Mouse (Mus musculus): ENCODE data around the gene Ak9. TPM values are rescaled to one million over a fixed set of nuclear protein-coding genes. Genes with fewer than 3 reads are reported as not detected.

The Ak9 gene
- polyA plus RNA-seq, 1 experiment from 2014 or later: not detected

- WGBS: 87% methylated on average over 3 of the region's 3 CpGs
- DNase-seq (ENCODE audit: low spot score) (no peak), ATAC-seq (replicated peaks; ENCODE audit: insufficient number of reproducible peaks, low FRiP score, low TSS enrichment, low read depth) (no peak)
- no peak overlapping the region for H3K4me2 ChIP-seq (ENCODE audit: low read depth, low read length)
- no peaks in the 10 kb centered on the region for H3K4me1 ChIP-seq (ENCODE audit: control insufficient read depth, insufficient read depth, low read length)
- no peak overlapping the region for H3K27ac ChIP-seq (replicated peaks; ENCODE audit: low read depth, low read length)
- no peaks in the 10 kb centered on the region for H3K36me3 ChIP-seq (replicated peaks; ENCODE audit: control insufficient read depth, insufficient read depth, low read depth, low read length)
- no peaks in the 10 kb centered on the region for H3K27me3 ChIP-seq (ENCODE audit: control insufficient read depth, insufficient read depth, low read length)
- H3K9me3 ChIP-seq (replicated peaks; ENCODE audit: control insufficient read depth, low read length): no peaks in the 10 kb centered on the region
- no peak overlapping the region for H3K9ac ChIP-seq (replicated peaks; ENCODE audit: low read length)
- H3K4me3 ChIP-seq (ENCODE audit: low read depth, low read length): no peak overlapping the region
These were observed 157.4 kb downstream of the Ak9 start for GRCm38 (mm10) chr10:41461057-41461722.

DNA sequence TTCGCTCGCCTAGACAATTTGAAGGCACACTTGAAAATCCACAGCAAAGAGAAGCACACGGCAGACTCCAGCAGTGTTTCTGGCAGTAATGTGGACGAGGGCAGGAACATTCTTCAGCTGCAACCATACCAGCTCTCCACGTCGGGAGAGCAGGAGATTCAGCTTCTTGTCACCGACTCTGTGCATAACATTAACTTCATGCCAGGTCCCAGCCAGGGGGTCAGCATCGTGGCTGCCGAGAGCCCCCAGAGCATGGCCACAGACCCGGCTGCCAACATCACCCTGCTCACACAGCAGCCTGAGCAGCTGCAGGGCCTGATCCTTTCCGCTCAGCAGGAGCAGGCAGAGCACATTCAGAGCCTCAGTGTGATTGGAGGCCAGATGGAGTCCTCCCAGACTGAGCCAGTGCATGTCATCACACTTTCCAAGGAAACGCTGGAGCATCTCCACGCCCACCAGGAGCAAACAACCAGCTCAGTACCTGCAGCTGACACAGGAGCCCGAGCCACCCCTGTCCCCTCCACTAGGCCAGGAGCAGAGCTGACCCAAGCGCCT is 160.7 kb downstream of the Ak9 start:
- Histone ChIP-seq H3K9me3 (replicated peaks; ENCODE audit: control insufficient read depth, low read length) (no peaks in the 10 kb centered on the region), H3K4me1 (ENCODE audit: control insufficient read depth, insufficient read depth, low read length) (no peaks in the 10 kb centered on the region), H3K4me3 (ENCODE audit: low read depth, low read length) (no peak overlapping the region), H3K27me3 (ENCODE audit: control insufficient read depth, insufficient read depth, low read length) (no peaks in the 10 kb centered on the region), H3K9ac (replicated peaks; ENCODE audit: low read length) (no peak overlapping the region), H3K4me2 (ENCODE audit: low read depth, low read length) (no peak overlapping the region), H3K27ac (replicated peaks; ENCODE audit: low read depth, low read length) (no peak overlapping the region), H3K36me3 (replicated peaks; ENCODE audit: control insufficient read depth, insufficient read depth, low read depth, low read length) (no peaks in the 10 kb centered on the region)
- no peak for DNase-seq (ENCODE audit: low spot score)
- ATAC-seq (replicated peaks; ENCODE audit: insufficient number of reproducible peaks, low FRiP score, low TSS enrichment, low read depth): no peak
- 52% methylated on average over 15 of the region's 15 CpGs for WGBS

GRCm38 (mm10) chr10:41467325-41467724 is 163.5 kb downstream of the Ak9 start:
- Histone ChIP-seq H3K4me2 (ENCODE audit: low read depth, low read length) (no peak overlapping the region), H3K4me3 (ENCODE audit: low read depth, low read length) (no peak overlapping the region), H3K36me3 (replicated peaks; ENCODE audit: control insufficient read depth, insufficient read depth, low read depth, low read length) (no peaks in the 10 kb centered on the region), H3K27me3 (ENCODE audit: control insufficient read depth, insufficient read depth, low read length) (no peaks in the 10 kb centered on the region), H3K4me1 (ENCODE audit: control insufficient read depth, insufficient read depth, low read length) (no peaks in the 10 kb centered on the region), H3K9ac (replicated peaks; ENCODE audit: low read length) (no peak overlapping the region), H3K9me3 (replicated peaks; ENCODE audit: control insufficient read depth, low read length) (no peaks in the 10 kb centered on the region), H3K27ac (replicated peaks; ENCODE audit: low read depth, low read length) (no peak overlapping the region)
- DNase-seq (ENCODE audit: low spot score) (no peak), ATAC-seq (replicated peaks; ENCODE audit: insufficient number of reproducible peaks, low FRiP score, low TSS enrichment, low read depth) (no peak)
- WGBS: 40% methylated on average over 6 of the region's 6 CpGs

DNA sequence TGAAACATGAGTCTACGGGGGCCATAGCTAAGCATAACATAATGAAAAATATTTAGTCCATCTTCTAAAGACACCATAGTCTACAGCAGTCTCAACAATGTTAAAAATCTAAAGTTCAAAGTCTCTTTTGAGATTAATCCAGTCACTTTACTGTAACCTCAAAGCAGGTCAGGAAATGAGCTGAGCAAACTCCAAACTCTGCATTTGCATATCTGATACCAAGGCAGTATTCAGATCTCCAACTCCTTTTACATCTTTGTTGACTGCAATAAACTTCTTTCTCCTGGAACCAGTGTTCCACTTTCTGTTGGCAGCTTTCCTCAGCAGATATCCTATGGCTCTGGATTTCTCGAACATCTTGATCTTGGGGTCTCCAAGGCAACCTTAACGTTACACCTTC is 166.9 kb downstream of the Ak9 start:
- no peaks in the 10 kb centered on the region; the same call in 1 of the 2 replicates for H3K4me1 ChIP-seq (ENCODE audit: control insufficient read depth, insufficient read depth, low read length)
- ATAC-seq (replicated peaks; ENCODE audit: insufficient number of reproducible peaks, low FRiP score, low TSS enrichment, low read depth) (no peak), DNase-seq (ENCODE audit: low spot score) (no peak)
- H3K4me3 ChIP-seq (ENCODE audit: low read depth, low read length): no peak overlapping the region
- H3K4me2 ChIP-seq (ENCODE audit: low read depth, low read length): no peak overlapping the region
- H3K27me3 ChIP-seq (ENCODE audit: control insufficient read depth, insufficient read depth, low read length): no peaks in the 10 kb centered on the region
- H3K36me3 ChIP-seq (replicated peaks; ENCODE audit: control insufficient read depth, insufficient read depth, low read depth, low read length): no peaks in the 10 kb centered on the region
- no peak overlapping the region for H3K27ac ChIP-seq (replicated peaks; ENCODE audit: low read depth, low read length)
- no peaks in the 10 kb centered on the region for H3K9me3 ChIP-seq (replicated peaks; ENCODE audit: control insufficient read depth, low read length)
- no peak overlapping the region for H3K9ac ChIP-seq (replicated peaks; ENCODE audit: low read length)
- 85% methylated on average over 3 of the region's 3 CpGs for WGBS

DNA sequence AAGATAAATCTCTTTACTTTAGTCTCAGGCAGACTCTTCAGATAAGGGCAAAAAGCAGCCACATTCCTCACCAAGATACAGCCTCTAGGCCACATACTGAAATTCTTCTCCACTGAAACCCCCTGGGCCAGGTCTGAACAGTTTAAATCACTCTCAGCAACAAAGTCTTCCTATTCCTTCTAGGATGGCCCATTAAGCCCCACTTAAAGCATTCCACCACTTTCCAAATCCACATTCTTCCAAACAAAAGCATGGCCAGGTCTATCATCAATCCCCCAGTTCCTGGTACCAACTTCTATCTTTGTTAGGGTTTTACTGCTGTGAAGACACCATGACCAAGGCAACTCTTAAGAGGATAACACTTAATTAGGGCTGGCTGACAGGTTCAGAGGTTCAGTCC is 168.8 kb downstream of the Ak9 start:
- peaks cover 2% of the 10 kb centered on the region; the same call in 1 of the 2 replicates for H3K4me1 ChIP-seq (ENCODE audit: control insufficient read depth, insufficient read depth, low read length)

DNA sequence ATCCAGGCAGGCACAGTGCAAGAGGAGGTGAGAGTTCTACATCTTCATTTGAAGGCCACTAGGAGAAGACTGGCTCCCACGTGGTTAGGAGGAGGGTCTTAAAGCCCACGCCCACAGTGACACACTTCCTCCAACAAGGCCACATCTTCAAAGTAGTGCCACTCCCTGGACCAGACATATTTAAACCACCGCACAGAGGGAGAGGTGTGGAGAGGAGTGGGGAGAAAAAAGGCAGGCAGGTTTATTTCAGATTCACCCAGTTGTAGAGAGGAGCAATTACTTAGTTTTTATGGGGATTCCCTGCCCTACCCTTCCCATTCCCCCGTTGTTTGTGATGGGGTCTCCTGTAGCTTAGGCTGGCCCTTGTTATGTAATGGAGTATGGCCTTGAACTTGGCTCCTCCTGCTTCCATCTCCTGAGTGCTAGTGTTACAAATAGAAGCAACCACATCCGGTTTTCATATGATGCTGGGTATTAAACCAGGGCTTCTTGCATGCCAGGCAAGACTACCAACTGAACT is 169.2 kb downstream of the Ak9 start:
- Histone ChIP-seq H3K9me3 (replicated peaks; ENCODE audit: control insufficient read depth, low read length) (no peaks in the 10 kb centered on the region), H3K4me2 (ENCODE audit: low read depth, low read length) (no peak overlapping the region), H3K9ac (replicated peaks; ENCODE audit: low read length) (no peak overlapping the region), H3K4me3 (ENCODE audit: low read depth, low read length) (no peak overlapping the region), H3K27me3 (ENCODE audit: control insufficient read depth, insufficient read depth, low read length) (no peaks in the 10 kb centered on the region), H3K27ac (replicated peaks; ENCODE audit: low read depth, low read length) (no peak overlapping the region), H3K36me3 (replicated peaks; ENCODE audit: control insufficient read depth, insufficient read depth, low read depth, low read length) (no peaks in the 10 kb centered on the region), H3K4me1 (ENCODE audit: control insufficient read depth, insufficient read depth, low read length) (peaks cover 2% of the 10 kb centered on the region; the same call in 1 of the 2 replicates)
- 83% methylated on average over 5 of the region's 5 CpGs for WGBS
- ATAC-seq (replicated peaks; ENCODE audit: insufficient number of reproducible peaks, low FRiP score, low TSS enrichment, low read depth) (no peak), DNase-seq (ENCODE audit: low spot score) (no peak)

More for the DNA sequence above, 168.8 kb downstream of the Ak9 start:
- Histone ChIP-seq H3K4me3 (ENCODE audit: low read depth, low read length) (no peak overlapping the region), H3K9ac (replicated peaks; ENCODE audit: low read length) (no peak overlapping the region), H3K4me2 (ENCODE audit: low read depth, low read length) (no peak overlapping the region), H3K27me3 (ENCODE audit: control insufficient read depth, insufficient read depth, low read length) (no peaks in the 10 kb centered on the region), H3K36me3 (replicated peaks; ENCODE audit: control insufficient read depth, insufficient read depth, low read depth, low read length) (no peaks in the 10 kb centered on the region), H3K9me3 (replicated peaks; ENCODE audit: control insufficient read depth, low read length) (no peaks in the 10 kb centered on the region), H3K27ac (replicated peaks; ENCODE audit: low read depth, low read length) (no peak overlapping the region)
- DNase-seq (ENCODE audit: low spot score) (no peak), ATAC-seq (replicated peaks; ENCODE audit: insufficient number of reproducible peaks, low FRiP score, low TSS enrichment, low read depth) (no peak)

DNA sequence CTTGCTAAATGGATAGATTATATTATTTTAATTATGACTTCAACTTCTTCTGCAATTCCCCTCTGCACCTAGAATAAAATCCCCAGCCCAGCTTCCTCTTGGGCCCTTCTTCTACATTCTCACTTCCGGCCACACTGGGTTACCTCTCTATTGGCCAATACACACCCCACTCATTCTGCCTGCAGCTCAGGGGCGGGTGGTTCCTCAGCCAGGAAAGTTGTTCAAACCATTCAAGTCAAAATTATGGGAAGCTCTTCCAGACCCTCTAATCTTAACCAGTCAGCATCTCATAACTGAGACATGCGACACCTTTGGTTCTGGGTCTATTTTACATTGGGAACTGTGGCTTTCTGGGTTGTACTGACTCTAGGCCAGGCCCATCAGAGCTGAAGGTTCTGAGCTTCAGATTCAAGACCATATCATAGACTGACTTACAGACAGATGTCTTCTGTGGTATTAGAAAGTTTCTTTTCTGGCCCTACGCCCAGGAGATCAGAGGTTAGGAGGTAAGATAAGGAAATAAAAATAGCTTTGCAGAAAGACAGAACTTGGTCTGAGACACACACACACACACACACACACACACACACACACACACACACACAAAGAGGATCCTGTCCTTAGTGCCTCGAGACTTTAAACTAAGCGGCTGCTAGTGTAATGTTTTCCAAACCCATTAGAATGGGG is 170.1 kb downstream of the Ak9 start:
- H3K27ac ChIP-seq (replicated peaks; ENCODE audit: low read depth, low read length): no peak overlapping the region
- H3K4me1 ChIP-seq (ENCODE audit: control insufficient read depth, insufficient read depth, low read length): peaks cover 2% of the 10 kb centered on the region; the same call in 1 of the 2 replicates
- no peaks in the 10 kb centered on the region for H3K9me3 ChIP-seq (replicated peaks; ENCODE audit: control insufficient read depth, low read length)
- no peak overlapping the region for H3K4me2 ChIP-seq (ENCODE audit: low read depth, low read length)
- no peak for DNase-seq (ENCODE audit: low spot score)
- no peak overlapping the region for H3K9ac ChIP-seq (replicated peaks; ENCODE audit: low read length)
- H3K27me3 ChIP-seq (ENCODE audit: control insufficient read depth, insufficient read depth, low read length): no peaks in the 10 kb centered on the region
- no peak overlapping the region for H3K4me3 ChIP-seq (ENCODE audit: low read depth, low read length)
- H3K36me3 ChIP-seq (replicated peaks; ENCODE audit: control insufficient read depth, insufficient read depth, low read depth, low read length): no peaks in the 10 kb centered on the region
- 83% methylated on average over 6 of the region's 6 CpGs for WGBS
- no peak for ATAC-seq (replicated peaks; ENCODE audit: insufficient number of reproducible peaks, low FRiP score, low TSS enrichment, low read depth)

- Histone ChIP-seq H3K27ac (replicated peaks; ENCODE audit: low read depth, low read length) (no peak overlapping the region), H3K4me2 (ENCODE audit: low read depth, low read length) (no peak overlapping the region), H3K27me3 (ENCODE audit: control insufficient read depth, insufficient read depth, low read length) (no peaks in the 10 kb centered on the region), H3K36me3 (replicated peaks; ENCODE audit: control insufficient read depth, insufficient read depth, low read depth, low read length) (no peaks in the 10 kb centered on the region), H3K4me1 (ENCODE audit: control insufficient read depth, insufficient read depth, low read length) (peaks cover 2% of the 10 kb centered on the region; the same call in 1 of the 2 replicates), H3K4me3 (ENCODE audit: low read depth, low read length) (no peak overlapping the region), H3K9me3 (replicated peaks; ENCODE audit: control insufficient read depth, low read length) (no peaks in the 10 kb centered on the region), H3K9ac (replicated peaks; ENCODE audit: low read length) (no peak overlapping the region)
- ATAC-seq (replicated peaks; ENCODE audit: insufficient number of reproducible peaks, low FRiP score, low TSS enrichment, low read depth) (no peak), DNase-seq (ENCODE audit: low spot score) (no peak)
- WGBS: 74% methylated on average over 1 of the region's 1 CpGs
These were observed 171.2 kb downstream of the Ak9 start for GRCm38 (mm10) chr10:41474981-41475391.

All from embryonic facial prominence, embryonic 11.5 days (tissue).